ENCODE assay signal across 12 mouse cellular contexts in genomic region chr4:148491448-148491847, GRCm38 (mm10). TPM values are rescaled to one million over a fixed set of nuclear protein-coding genes. Genes with fewer than 3 reads are reported as not detected.
A peak's percentile ranks its signal among the peaks of the same experiment; 100 is the strongest.
DNase-seq lines count a peak whose midpoint lies in the region; ATAC-seq and TF ChIP-seq lines count a peak whose summit lies in the region.
"Had no signal": no experiment of that assay in that cellular context is flagged by ENCODE, and none has a peak within 500 bp of the region (broad histone marks: within the 10 kb centered on the region; RNA-seq: fewer than 3 reads in every experiment).

No protein-coding gene starts in this region.

- WGBS in forebrain, embryonic 15.5 days = 68% methylated on average over 7 of the region's 7 CpGs
- WGBS in forebrain, embryonic 12.5 days = 87% methylated on average over 7 of the region's 7 CpGs

- no peak overlapping the region for H3K4me2 ChIP-seq in forebrain, embryonic 15.5 days (replicated peaks)
- no peak overlapping the region for H3K4me2 ChIP-seq in forebrain, embryonic 12.5 days

- H3K27ac ChIP-seq in forebrain, embryonic 15.5 days (replicated peaks) = peak overlapping the region; percentile 63; the same call in 1 of the 2 replicates
- H3K27ac ChIP-seq in forebrain, embryonic 12.5 days = no peak overlapping the region
- H3K27ac ChIP-seq in layer of hippocampus, adult 2 months = peak overlapping the region; percentile 19; the same call in 1 of the 2 replicates

- H3K4me3 ChIP-seq in forebrain, embryonic 15.5 days = no peak overlapping the region
- no peak overlapping the region for H3K4me3 ChIP-seq in forebrain, embryonic 12.5 days (replicated peaks)
- H3K4me3 ChIP-seq in layer of hippocampus, adult 2 months = no peak overlapping the region

- peaks cover 67% of the 10 kb centered on the region for H3K36me3 ChIP-seq in forebrain, embryonic 15.5 days
- peaks cover 91% of the 10 kb centered on the region for H3K36me3 ChIP-seq in forebrain, embryonic 12.5 days (replicated peaks)

- no peaks in the 10 kb centered on the region for H3K27me3 ChIP-seq in forebrain, embryonic 15.5 days
- no peaks in the 10 kb centered on the region for H3K27me3 ChIP-seq in forebrain, embryonic 12.5 days

- ATAC-seq in forebrain, embryonic 15.5 days (replicated peaks) = no peak
- ATAC-seq in forebrain, embryonic 12.5 days (ENCODE audit: low FRiP score) = no peak
- ATAC-seq in monocyte, adult 5-6 weeks (replicated peaks; ENCODE audit: insufficient number of reproducible peaks, low FRiP score, low TSS enrichment, poor library complexity, severe bottlenecking) = no peak
- ATAC-seq in megakaryocyte progenitor cell, adult 5-6 weeks (replicated peaks; ENCODE audit: poor library complexity) = no peak
- ATAC-seq: activated CD4-positive, CD25-positive, alpha-beta regulatory T cell, adult 4 months had no signal

- peak; percentile 66 for DNase-seq in layer of hippocampus, adult 11-12 months (ENCODE audit: low spot score)
- DNase-seq in layer of hippocampus, adult 9-10 months (ENCODE audit: low spot score) = no peak
- peak; percentile 62 for DNase-seq in cerebellum, adult 11-12 months
- peak; percentile 44 to 66 for DNase-seq in layer of hippocampus, adult 2 months (ENCODE audit: low spot score in 2 of 2)
- DNase-seq: thymus, adult 2 months had no signal

- no peak overlapping the region for H3K9ac ChIP-seq in forebrain, embryonic 15.5 days (replicated peaks)
- no peak overlapping the region for H3K9ac ChIP-seq in forebrain, embryonic 12.5 days

- peaks cover 26% of the 10 kb centered on the region for H3K4me1 ChIP-seq in forebrain, embryonic 15.5 days
- H3K4me1 ChIP-seq in forebrain, embryonic 12.5 days = no peaks in the 10 kb centered on the region

- TF ChIP-seq CTCF in layer of hippocampus, adult 2 months (conservative IDR thresholded peaks at IDR 0.05) = peak; percentile 78

- H3K9me3 ChIP-seq in forebrain, embryonic 15.5 days = no peaks in the 10 kb centered on the region
- no peaks in the 10 kb centered on the region for H3K9me3 ChIP-seq in forebrain, embryonic 12.5 days

RNA-seq across cellular contexts. Expression of gene Angptl7, which starts 8.8 kb away (rescaled TPM):
- 0.33 and 0.38 TPM in 2 replicates for polyA plus RNA-seq in forebrain, embryonic 15.5 days (2015; fragmentation: Nextera tagmentation; extraction: Ambion mirVana)
- polyA plus RNA-seq in forebrain, embryonic 12.5 days (2016; fragmentation: Nextera tagmentation; extraction: Ambion mirVana) = 0.29 and 0.51 TPM in 2 replicates
- total RNA-seq in layer of hippocampus, adult 2 months (2021) = under 1 TPM; 0.22 to 0.38 TPM
- total RNA-seq in monocyte, adult 5-6 weeks (2017) = not detected in 3 replicates
- not detected in 2 replicates for total RNA-seq in megakaryocyte progenitor cell, adult 5-6 weeks (2015)
- total RNA-seq in megakaryocyte progenitor cell, adult 5-6 weeks (2017) = not detected in 2 replicates
- total RNA-seq: hematopoietic stem cell, adult 5-6 weeks; MEL had no signal

RNA-seq across cellular contexts. Expression of gene Mtor, which starts 43.0 kb away (rescaled TPM):
- polyA plus RNA-seq in forebrain, embryonic 15.5 days (2015; fragmentation: Nextera tagmentation; extraction: Ambion mirVana) = 22.6 and 25.1 TPM in 2 replicates
- 31.2 and 35.1 TPM in 2 replicates for polyA plus RNA-seq in forebrain, embryonic 12.5 days (2016; fragmentation: Nextera tagmentation; extraction: Ambion mirVana)
- 100 to 1,000 TPM in 1 of 2 experiments, 10 to 100 TPM in 1; 95.2 to 100 TPM for total RNA-seq in layer of hippocampus, adult 2 months (2021)
- 14.9 to 23.1 TPM (median 19.1 TPM) in 3 replicates for total RNA-seq in monocyte, adult 5-6 weeks (2017)
- total RNA-seq in megakaryocyte progenitor cell, adult 5-6 weeks (2015) = 23.2 and 23.5 TPM in 2 replicates
- 14.7 and 17.9 TPM in 2 replicates for total RNA-seq in megakaryocyte progenitor cell, adult 5-6 weeks (2017)

RNA-seq across cellular contexts. Expression of gene Ubiad1, which starts 46.9 kb away (rescaled TPM):
- polyA plus RNA-seq in forebrain, embryonic 15.5 days (2015; fragmentation: Nextera tagmentation; extraction: Ambion mirVana) = 18.4 and 19.0 TPM in 2 replicates
- 19.1 and 20.8 TPM in 2 replicates for polyA plus RNA-seq in forebrain, embryonic 12.5 days (2016; fragmentation: Nextera tagmentation; extraction: Ambion mirVana)
- 1 to 10 TPM; 8.1 to 8.7 TPM for total RNA-seq in layer of hippocampus, adult 2 months (2021)
- 2.0 to 5.5 TPM (median 2.8 TPM) in 3 replicates for total RNA-seq in monocyte, adult 5-6 weeks (2017)
- 10.8 and 12.7 TPM in 2 replicates for total RNA-seq in megakaryocyte progenitor cell, adult 5-6 weeks (2015)
- total RNA-seq in megakaryocyte progenitor cell, adult 5-6 weeks (2017) = 11.3 TPM in 2 replicates
